ENCODE assay signal across 9 mouse cellular contexts in the genomic region with DNA sequence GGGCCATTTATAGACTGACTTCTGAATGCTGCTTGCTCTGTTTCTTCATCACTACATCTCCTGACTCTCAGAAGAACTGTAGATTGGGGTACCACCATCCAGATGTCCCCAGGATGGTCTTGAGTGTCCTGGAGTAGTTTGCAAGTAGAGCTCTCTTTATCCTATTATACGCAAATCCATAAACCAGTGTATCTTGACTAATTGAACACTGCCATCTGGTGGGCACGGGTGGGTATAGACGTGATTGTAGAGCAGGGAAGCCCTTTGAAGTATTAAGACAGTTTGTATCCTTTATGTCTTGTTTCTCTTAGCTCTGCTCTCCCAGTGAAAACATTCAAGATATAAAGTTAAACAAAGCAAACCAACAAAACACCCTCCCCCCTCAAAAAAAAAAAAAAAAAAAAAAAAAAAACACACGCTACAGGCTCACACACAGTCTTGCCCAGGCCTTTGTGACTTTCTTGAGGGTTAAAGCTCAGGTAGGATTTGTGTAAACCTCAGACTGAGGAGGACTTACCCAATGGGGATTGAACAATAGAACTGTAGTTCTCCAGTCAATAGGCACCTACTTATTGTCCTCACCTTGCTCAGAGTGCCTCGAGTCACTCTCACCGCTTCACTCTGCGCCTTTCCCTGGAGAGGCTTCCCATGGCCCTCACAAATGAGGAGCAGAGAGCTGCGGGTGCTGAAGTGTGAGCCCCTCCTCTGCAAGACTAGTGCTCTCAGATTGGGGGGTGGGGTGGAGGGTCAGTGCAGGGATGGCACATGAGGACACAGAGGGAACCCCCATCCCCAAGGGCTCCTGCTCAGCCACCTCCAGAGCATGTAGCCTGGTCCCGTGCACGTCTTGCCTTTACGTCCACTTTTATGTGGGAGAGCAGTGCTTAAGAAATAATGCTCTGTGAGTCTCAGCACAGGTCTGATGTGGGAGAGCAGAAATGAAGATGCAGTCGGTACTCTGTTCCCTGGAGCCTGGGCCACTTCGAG. TPM values are rescaled to one million over a fixed set of nuclear protein-coding genes. Genes with fewer than 3 reads are reported as not detected.
A peak's percentile ranks its signal among the peaks of the same experiment; 100 is the strongest.
DNase-seq lines count a peak whose midpoint lies in the region; ATAC-seq and TF ChIP-seq lines count a peak whose summit lies in the region.
"Had no signal": no experiment of that assay in that cellular context is flagged by ENCODE, and none has a peak within 500 bp of the region (broad histone marks: within the 10 kb centered on the region; RNA-seq: fewer than 3 reads in every experiment).

No protein-coding gene starts in this region.

- WGBS in heart, embryonic 12.5 days: 63% methylated on average over 13 of the region's 13 CpGs
- 73% methylated on average over 13 of the region's 13 CpGs for WGBS in cerebellum, adult 2 months
- WGBS in midbrain, embryonic 15.5 days: 69% methylated on average over 13 of the region's 13 CpGs

- H3K4me1 ChIP-seq in heart, embryonic 12.5 days (replicated peaks): no peaks in the 10 kb centered on the region
- H3K4me1 ChIP-seq in cerebellum, adult 2 months (ENCODE audit: control insufficient read depth, insufficient read depth, low read length): peaks cover 17% of the 10 kb centered on the region
- H3K4me1 ChIP-seq in midbrain, embryonic 15.5 days: no peaks in the 10 kb centered on the region

- no peak for ATAC-seq in heart, embryonic 12.5 days (ENCODE audit: insufficient number of reproducible peaks, low FRiP score)
- peak; percentile 95 for ATAC-seq in frontal cortex, adult (ENCODE audit: low TSS enrichment)
- ATAC-seq in midbrain, embryonic 15.5 days (replicated peaks): peak; percentile 66

- H3K36me3 ChIP-seq in heart, embryonic 12.5 days: no peaks in the 10 kb centered on the region
- H3K36me3 ChIP-seq in midbrain, embryonic 15.5 days (replicated peaks): no peaks in the 10 kb centered on the region

- no peaks in the 10 kb centered on the region for H3K9me3 ChIP-seq in heart, embryonic 12.5 days (replicated peaks)
- no peaks in the 10 kb centered on the region for H3K9me3 ChIP-seq in midbrain, embryonic 15.5 days

- peak; percentile 46 to 87 for DNase-seq in heart, adult 18-20 months
- peak; percentile 71 to 82 for DNase-seq in cerebellum, adult 2 months
- peak; percentile 75 for DNase-seq in kidney, adult 18-20 months
- peak; percentile 46 to 74 for DNase-seq in left cerebral cortex, postnatal 36 days (ENCODE audit: low spot score in 2 of 2)
- DNase-seq in spleen, postnatal 10 days (ENCODE audit: low spot score in 2 of 2): peak; percentile 30 to 73

- H3K27ac ChIP-seq in heart, embryonic 12.5 days (ENCODE audit: poor library complexity, severe bottlenecking): no peak overlapping the region
- H3K27ac ChIP-seq in cerebellum, adult 2 months (ENCODE audit: insufficient read depth, low read length): no peak overlapping the region
- no peak overlapping the region for H3K27ac ChIP-seq in midbrain, embryonic 15.5 days

- no peak for TF ChIP-seq POLR2A in cerebellum, adult 2 months (IDR thresholded peaks at IDR 0.05; ENCODE audit: borderline replicate concordance, insufficient read depth, low read length)

- no peak overlapping the region for H3K9ac ChIP-seq in heart, embryonic 12.5 days
- H3K9ac ChIP-seq in midbrain, embryonic 15.5 days: no peak overlapping the region

- intact Hi-C loops in left cerebral cortex, postnatal 36 days (cut with DNase I): loop anchor here (5.0 kb wide), 1 partner anchor 325 kb away; no protein-coding TSS in a partner anchor

- no peak overlapping the region for H3K4me3 ChIP-seq in heart, embryonic 12.5 days
- no peak overlapping the region for H3K4me3 ChIP-seq in cerebellum, adult 2 months (replicated peaks; ENCODE audit: insufficient read depth, low read depth, low read length)
- H3K4me3 ChIP-seq in midbrain, embryonic 15.5 days: no peak overlapping the region
- H3K4me3 ChIP-seq: myocyte had no signal

- TF ChIP-seq CTCF in cerebellum, adult 2 months (IDR thresholded peaks at IDR 0.05; ENCODE audit: borderline replicate concordance, insufficient read depth, low read depth, low read length): peak; percentile 75; the same call in 1 of the 2 replicates

- no peaks in the 10 kb centered on the region for H3K27me3 ChIP-seq in heart, embryonic 12.5 days (replicated peaks)
- H3K27me3 ChIP-seq in cerebellum, adult 2 months (ENCODE audit: control insufficient read depth, insufficient read depth, low read length): no peaks in the 10 kb centered on the region
- no peaks in the 10 kb centered on the region for H3K27me3 ChIP-seq in midbrain, embryonic 15.5 days (replicated peaks)

- no peak overlapping the region for H3K4me2 ChIP-seq in heart, embryonic 12.5 days
- H3K4me2 ChIP-seq in midbrain, embryonic 15.5 days: no peak overlapping the region

RNA-seq across cellular contexts. Expression of a gene that starts 51.9 kb away (rescaled TPM):
- 1 to 10 TPM; 4.0 to 4.3 TPM for total RNA-seq in heart, adult 18-20 months (2021)
- 12.0 and 15.6 TPM in 2 replicates for polyA plus RNA-seq in heart, embryonic 12.5 days (2016; fragmentation: Nextera tagmentation; extraction: Ambion mirVana)
- polyA plus RNA-seq in cerebellum, adult 2 months (2012; rRNA removed): 5.6 and 6.0 TPM in 2 replicates
- 10 to 100 TPM; 11.5 to 14.9 TPM for total RNA-seq in left cerebral cortex, postnatal 36 days (2021)
- polyA plus RNA-seq in midbrain, embryonic 15.5 days (2015; fragmentation: Nextera tagmentation; extraction: Ambion mirVana): 38.3 and 39.8 TPM in 2 replicates
